Mouse (Mus musculus) heart, embryonic 13.5 days (tissue): ENCODE data around the gene Gm14597. TPM values are rescaled to one million over a fixed set of nuclear protein-coding genes. Genes with fewer than 3 reads are reported as not detected.
A peak's percentile ranks its signal among the peaks of the same experiment; 100 is the strongest.
"Not testable (repeated sequence)": the region's sequence is repeated elsewhere in the genome, so short reads cannot be mapped to it uniquely, and the experiment has no call there.

Source experiments
- ATAC-seq: fragments of 200-750 bp; cut with Nextera tagmentation; 2 replicates; pipeline ENCODE4 v1.8.0; 2017; ENCODE audit warnings: moderate TSS enrichment; ENCODE audit not compliant: insufficient number of reproducible peaks, low FRiP score, low TSS enrichment; ENCODE audit errors: extremely low read depth
- H3K27ac ChIP-seq: fragments of 300-500 bp; sonication (generic); replicated peaks from 2 replicates; pipeline ENCODE4 v1.5.1; 2015; ENCODE audit warnings: moderate library complexity, mild to moderate bottlenecking, inconsistent platforms
- H3K27me3 ChIP-seq: fragments of 300-500 bp; sonication (generic); replicated peaks from 2 replicates; pipeline ENCODE4 v1.6.1; 2015; ENCODE audit warnings: mild to moderate bottlenecking, inconsistent platforms
- H3K36me3 ChIP-seq: fragments of 300-500 bp; sonication (generic); 2 replicates; pipeline ENCODE4 v1.6.1; 2015; ENCODE audit warnings: mild to moderate bottlenecking, inconsistent platforms
- H3K4me1 ChIP-seq: fragments of 300-500 bp; sonication (generic); 2 replicates; pipeline ENCODE4 v1.6.1; 2015; ENCODE audit warnings: inconsistent platforms
- H3K4me2 ChIP-seq: fragments of 300-500 bp; sonication (generic); 2 replicates; pipeline ENCODE4 v1.6.1; 2015; ENCODE audit warnings: inconsistent platforms, mild to moderate bottlenecking, moderate library complexity
- H3K4me3 ChIP-seq: fragments of 300-500 bp; sonication (generic); 2 replicates; pipeline ENCODE4 v1.5.1; 2015; ENCODE audit warnings: moderate library complexity, mild to moderate bottlenecking, inconsistent platforms
- H3K9ac ChIP-seq: fragments of 300-500 bp; sonication (generic); 2 replicates; pipeline ENCODE4 v1.6.1; 2015; ENCODE audit warnings: inconsistent platforms, mild to moderate bottlenecking, moderate library complexity
- H3K9me3 ChIP-seq: fragments of 300-500 bp; sonication (generic); 2 replicates; pipeline ENCODE4 v1.6.1; 2016; ENCODE audit warnings: inconsistent platforms
- WGBS: fragments of 180-500 bp; shearing (Covaris S2); methylation state at CpG from one replicate; pipeline ENCODE4 v1.1.7; 2015; ENCODE audit warnings: mixed read lengths; 5-methylcytosine and 5-hydroxymethylcytosine counted together
- polyA plus RNA-seq: library from polyadenylated mRNA; unstranded; fragments of >200 nt; fragmentation: Nextera tagmentation; extraction: Ambion mirVana; gene quantifications from 2 replicates; pipeline ENCODE4 v1.2.1, GENCODE M21; 2015

The Gm14597 gene
- not detected in 2 replicates for polyA plus RNA-seq

DNA sequence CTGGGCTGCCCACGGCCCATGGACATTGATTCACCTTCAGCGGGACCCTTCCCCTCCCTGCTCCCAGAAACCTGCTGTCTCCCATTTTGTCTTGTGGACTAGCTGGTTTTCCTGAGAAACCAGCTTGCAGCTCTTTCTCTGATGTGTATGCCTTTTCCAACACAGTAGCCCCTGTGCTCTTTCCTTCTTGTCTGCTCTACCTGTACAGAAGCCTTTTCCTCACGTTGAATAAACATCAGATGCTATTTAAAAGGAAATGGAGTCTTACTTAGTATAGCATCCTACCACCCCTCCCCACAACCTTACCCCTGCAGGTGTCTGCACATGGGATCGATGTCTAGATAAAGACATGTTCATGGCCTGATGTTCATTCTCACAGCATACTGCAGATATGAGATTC lies at the start of gene Gm14597:
TSS of gene Gm14597 (minus strand) at position 101 of the 400 bp plus-strand sequence.
- Histone ChIP-seq H3K4me3 (peak within 1 kb of the TSS; percentile 56), H3K9ac (peak within 1 kb of the TSS; percentile 79), H3K27ac (peak within 1 kb of the TSS; percentile 67), H3K4me2 (peak within 1 kb of the TSS; percentile 69)
- not testable (repeated sequence) for H3K27me3 ChIP-seq, H3K36me3 ChIP-seq, H3K9me3 ChIP-seq, ATAC-seq, H3K4me1 ChIP-seq
- WGBS, result 82% methylated on average over 3 of the region's 4 CpGs

GRCm38 (mm10) chrX:53652917-53653316 lies 44.1 kb upstream of the Gm14597 start:
- not testable (repeated sequence) for ATAC-seq, H3K27me3 ChIP-seq, H3K9ac ChIP-seq, H3K27ac ChIP-seq, H3K4me1 ChIP-seq, H3K4me2 ChIP-seq, H3K36me3 ChIP-seq, H3K4me3 ChIP-seq, H3K9me3 ChIP-seq
- WGBS, result 44% methylated on average over 4 of the region's 4 CpGs

DNA sequence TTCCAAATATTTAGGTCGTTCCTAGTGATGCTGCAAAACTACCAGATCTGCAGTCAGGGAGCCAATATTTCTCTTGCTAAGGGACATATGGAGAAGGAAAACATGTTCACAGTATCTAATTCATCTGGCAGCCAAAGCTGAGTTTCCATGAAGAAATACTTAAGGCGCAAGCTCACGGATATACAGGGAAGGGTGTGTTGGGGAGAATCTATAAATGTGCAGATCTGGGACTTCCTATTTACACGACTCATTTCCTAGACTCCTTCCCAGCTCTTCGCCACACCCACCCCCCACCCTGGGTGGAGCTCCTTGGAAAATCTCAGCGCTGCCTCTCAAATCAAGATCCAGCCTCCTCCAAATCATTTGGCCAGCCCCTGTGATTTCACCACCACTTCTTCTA lies 37.1 kb upstream of the Gm14597 start:
- no peak overlapping the region for H3K27ac ChIP-seq
- H3K36me3 ChIP-seq, result no peaks in the 10 kb centered on the region
- H3K9ac ChIP-seq, result no peak overlapping the region
- H3K27me3 ChIP-seq, result no peaks in the 10 kb centered on the region
- H3K9me3 ChIP-seq, result no peaks in the 10 kb centered on the region
- H3K4me1 ChIP-seq, result 0 out of 2 replicates have a peak, but pooled peaks cover 4% of the 10 kb centered on the region
- H3K4me3 ChIP-seq, result no peak overlapping the region
- H3K4me2 ChIP-seq, result no peak overlapping the region
- ATAC-seq, result no peak
- 73% methylated on average over 6 of the region's 6 CpGs for WGBS

DNA sequence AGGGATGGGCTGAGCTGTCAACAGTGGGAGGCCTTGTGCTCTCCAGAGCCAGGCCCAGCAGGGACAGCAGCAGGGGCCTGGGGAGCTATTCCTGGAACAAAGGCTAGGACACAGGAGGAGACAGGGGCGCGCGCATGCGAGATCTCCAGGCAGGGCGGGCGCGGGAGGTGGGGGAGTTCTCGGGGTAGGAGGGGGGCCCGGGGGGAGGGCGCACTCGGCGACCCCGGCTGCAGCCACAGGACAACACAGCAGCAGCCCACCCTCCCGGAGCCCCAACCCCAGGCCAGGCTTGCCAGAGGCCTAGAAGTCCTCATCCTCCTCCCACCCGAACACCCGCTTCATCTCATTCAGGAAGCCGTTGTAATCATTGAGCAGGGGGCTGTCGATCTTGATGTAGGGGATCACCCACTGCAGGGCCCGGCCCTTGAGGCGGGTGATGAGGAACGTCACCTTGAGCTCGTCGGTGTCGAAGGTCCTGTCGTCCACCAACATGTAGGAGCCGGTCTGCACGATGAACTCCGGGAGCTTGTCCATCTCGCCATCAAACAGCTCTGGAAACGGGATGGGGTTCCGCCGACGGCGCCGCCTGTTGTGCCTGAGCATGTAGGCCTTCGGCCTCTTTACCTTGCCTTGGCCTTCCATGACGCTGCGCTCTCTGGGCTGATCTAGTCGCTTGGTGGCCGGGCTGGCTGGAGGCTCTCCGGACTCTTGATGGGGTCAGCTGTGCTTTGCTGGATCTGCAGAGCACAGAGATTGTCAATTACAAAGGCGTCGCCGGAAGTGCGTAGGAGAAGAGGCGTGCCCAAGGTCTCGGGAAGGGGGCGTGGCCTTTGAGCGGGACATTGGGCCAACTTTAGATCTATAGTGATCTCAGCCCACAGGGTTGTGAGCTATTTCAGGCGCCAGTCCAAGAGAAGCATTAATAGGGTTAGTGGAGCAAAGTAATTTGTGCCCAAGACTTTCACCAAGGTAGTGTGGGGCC lies 34.5 kb upstream of the Gm14597 start, which contains the start of gene Rtl8a:
TSS of gene Rtl8a (minus strand) at position 703 of the 982 bp plus-strand sequence.
- Histone ChIP-seq H3K4me3 (peak within 1 kb of the TSS; percentile 43), H3K4me2 (peak within 1 kb of the TSS; percentile 59), H3K27ac (peak within 1 kb of the TSS; percentile 78), H3K9ac (peak within 1 kb of the TSS; percentile 47; the same call in 1 of the 2 replicates)
- not testable (repeated sequence) for H3K9me3 ChIP-seq, H3K27me3 ChIP-seq, H3K36me3 ChIP-seq, H3K4me1 ChIP-seq
- WGBS, result 9% methylated on average over 12 of the region's 50 CpGs
- peak; percentile 79 for ATAC-seq

- peak overlapping the region; percentile 41 for H3K4me3 ChIP-seq
- not testable (repeated sequence) for H3K36me3 ChIP-seq, H3K27ac ChIP-seq, ATAC-seq, H3K27me3 ChIP-seq, H3K9me3 ChIP-seq, H3K4me1 ChIP-seq
- H3K4me2 ChIP-seq, result peak overlapping the region; percentile 59
- peak overlapping the region; percentile 47; the same call in 1 of the 2 replicates for H3K9ac ChIP-seq
- 42% methylated on average over 4 of the region's 4 CpGs for WGBS
Observed at GRCm38 (mm10) chrX:53642604-53642979, 33.8 kb upstream of the Gm14597 start.

DNA sequence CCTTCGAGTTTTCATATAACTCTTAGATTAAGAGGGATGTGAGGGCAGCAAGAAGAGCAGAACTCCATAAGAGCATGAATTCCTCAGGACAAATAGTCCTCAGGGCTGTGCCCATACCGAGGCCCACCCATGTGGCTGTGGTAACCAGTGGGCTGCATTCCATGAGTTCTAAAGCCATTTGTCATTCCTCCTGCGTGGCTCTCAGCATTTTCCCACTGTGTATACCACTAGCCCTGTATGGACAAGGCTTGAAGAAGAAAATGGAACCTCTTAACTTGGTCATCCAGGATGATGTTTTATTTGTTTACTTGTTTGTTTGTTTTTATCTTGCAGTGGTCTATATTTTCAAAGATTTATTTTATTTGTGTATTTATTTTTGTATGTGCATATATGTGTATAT lies 29.3 kb upstream of the Gm14597 start:
- not testable (repeated sequence) for H3K4me1 ChIP-seq, H3K4me3 ChIP-seq, H3K9me3 ChIP-seq, H3K27ac ChIP-seq, H3K4me2 ChIP-seq, H3K9ac ChIP-seq, H3K27me3 ChIP-seq, H3K36me3 ChIP-seq, ATAC-seq
- WGBS, result 55% methylated on average over 3 of the region's 3 CpGs

DNA sequence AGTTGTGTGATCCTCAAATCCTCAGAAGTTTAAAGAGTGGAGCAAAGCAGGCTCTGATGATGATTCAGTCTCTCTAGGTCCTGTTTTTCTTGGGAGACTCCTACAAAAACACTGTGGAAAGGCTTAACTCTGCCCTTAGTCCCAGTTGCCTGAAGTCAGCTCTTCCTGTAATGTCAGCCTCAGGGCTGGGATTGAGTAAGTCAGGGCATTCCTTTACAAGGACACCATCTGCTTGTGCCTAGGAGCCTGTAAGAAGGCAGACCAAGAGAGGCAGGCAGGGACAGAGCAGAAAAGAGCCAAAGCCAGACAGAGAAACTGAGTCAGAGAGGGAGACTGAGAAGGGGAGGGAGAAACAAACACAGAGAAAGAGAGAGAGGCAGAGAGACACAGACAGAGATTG lies 2.6 kb upstream of the Gm14597 start:
- not testable (repeated sequence) for H3K4me2 ChIP-seq, H3K9ac ChIP-seq, H3K4me3 ChIP-seq, H3K27me3 ChIP-seq, H3K27ac ChIP-seq, H3K36me3 ChIP-seq, H3K9me3 ChIP-seq, ATAC-seq, H3K4me1 ChIP-seq

DNA sequence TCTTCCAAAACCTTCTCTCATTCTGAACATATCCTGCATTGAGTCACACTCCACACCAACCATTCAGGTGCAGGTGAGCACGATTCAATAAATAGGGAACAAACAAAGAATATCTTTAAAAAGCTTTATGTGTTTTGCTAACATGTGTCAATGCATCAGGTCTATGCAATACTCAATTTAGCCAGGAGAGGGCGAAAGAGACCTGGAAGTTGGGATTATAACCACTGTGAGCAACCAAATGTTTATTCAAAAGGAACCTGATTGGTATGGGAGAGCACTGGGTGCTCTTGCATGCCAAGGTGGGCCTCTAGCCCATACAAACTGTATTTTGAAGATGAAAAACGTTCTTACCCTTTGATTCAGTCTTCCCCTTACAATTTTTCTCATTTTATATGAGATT lies 1.8 kb upstream of the Gm14597 start:
- Histone ChIP-seq H3K27me3 (no peaks in the 10 kb centered on the region), H3K36me3 (no peaks in the 10 kb centered on the region), H3K9me3 (no peaks in the 10 kb centered on the region), H3K27ac (no peak overlapping the region), H3K9ac (no peak overlapping the region), H3K4me2 (no peak overlapping the region), H3K4me3 (no peak overlapping the region), H3K4me1 (no peaks in the 10 kb centered on the region)
- no peak for ATAC-seq
- WGBS, result 3% methylated on average over 3 of the region's 3 CpGs

DNA sequence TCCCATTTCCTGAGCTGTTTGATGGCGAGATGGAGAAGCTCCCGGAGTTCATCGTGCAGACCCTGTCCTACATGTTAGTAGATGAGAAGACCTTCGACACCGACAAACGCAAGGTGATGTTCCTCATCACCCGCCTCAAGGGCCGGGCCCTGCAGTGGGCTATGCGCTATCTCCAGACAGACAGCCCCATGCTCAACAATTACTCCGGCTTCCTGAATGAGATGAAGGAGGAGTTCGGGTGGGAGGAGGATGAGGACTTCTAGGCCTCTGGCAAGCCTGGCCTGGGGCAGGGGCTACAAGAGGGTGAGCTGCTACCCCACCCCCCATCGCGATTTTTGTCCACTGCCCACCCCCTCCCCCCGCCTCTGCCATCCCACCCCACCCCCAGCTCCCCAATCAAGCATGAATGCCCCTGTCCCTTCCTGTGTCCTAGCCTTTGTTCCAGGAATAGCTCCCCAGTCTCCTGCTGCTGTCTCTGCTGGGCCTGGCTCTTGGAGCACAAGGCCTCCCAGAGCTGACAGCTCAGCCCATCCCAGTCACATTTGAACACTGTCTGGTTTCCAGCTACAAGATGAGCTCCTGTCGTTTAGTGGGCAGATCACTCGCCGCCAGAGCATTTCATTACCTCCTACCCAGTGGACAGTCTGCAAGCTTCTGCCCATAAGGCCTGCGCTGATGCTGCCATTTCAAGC lies 511 bp downstream of the Gm14597 start:
- no peaks in the 10 kb centered on the region for H3K4me1 ChIP-seq
- no peak for ATAC-seq
- peak overlapping the region; percentile 67 for H3K27ac ChIP-seq
- H3K36me3 ChIP-seq, result no peaks in the 10 kb centered on the region
- no peaks in the 10 kb centered on the region for H3K9me3 ChIP-seq
- peak overlapping the region; percentile 69 for H3K4me2 ChIP-seq
- H3K9ac ChIP-seq, result peak overlapping the region; percentile 79
- H3K27me3 ChIP-seq, result no peaks in the 10 kb centered on the region
- peak overlapping the region; percentile 56 for H3K4me3 ChIP-seq
- WGBS, result 16% methylated on average over 15 of the region's 18 CpGs

- Histone ChIP-seq H3K4me2 (peak within 1 kb of the TSS; percentile 69), H3K27me3 (no peaks in the 10 kb centered on the region), H3K9ac (peak within 1 kb of the TSS; percentile 79), H3K4me3 (peak within 1 kb of the TSS; percentile 56), H3K9me3 (no peaks in the 10 kb centered on the region), H3K36me3 (no peaks in the 10 kb centered on the region), H3K27ac (peak within 1 kb of the TSS; percentile 67), H3K4me1 (no peaks in the 10 kb centered on the region)
- ATAC-seq, result peak; percentile 46; the same call in 1 of the 2 replicates
- 22% methylated on average over 20 of the region's 20 CpGs for WGBS
Observed at GRCm38 (mm10) chrX:53607242-53608121, 1.3 kb downstream of the Gm14597 start, which contains the start of gene Rtl8c. TSS of gene Rtl8c (plus strand) at chrX:53608032.

DNA sequence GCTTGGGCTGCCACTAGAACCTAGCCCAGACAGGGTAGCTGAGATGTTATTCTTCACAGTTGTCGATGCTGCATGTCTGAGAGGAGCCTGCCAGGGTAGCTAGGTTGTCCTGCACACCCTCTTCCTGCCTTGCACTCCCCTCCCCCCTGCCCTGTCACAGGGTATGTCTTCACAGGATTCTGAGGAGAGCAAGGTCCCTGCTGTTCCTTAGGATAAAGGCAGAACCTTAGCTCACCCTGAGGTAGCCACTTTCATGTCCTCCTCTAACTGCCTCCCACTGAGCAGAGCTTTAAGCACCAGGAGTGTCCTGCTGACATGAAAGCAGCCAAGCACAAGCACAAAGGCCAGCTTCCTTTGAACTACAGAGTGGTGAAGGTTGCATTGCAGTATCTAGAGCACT lies 2.6 kb downstream of the Gm14597 start:
- not testable (repeated sequence) for H3K27ac ChIP-seq, ATAC-seq, H3K4me1 ChIP-seq, H3K36me3 ChIP-seq, H3K9ac ChIP-seq, H3K4me3 ChIP-seq, H3K9me3 ChIP-seq, H3K27me3 ChIP-seq, H3K4me2 ChIP-seq
- 25% methylated on average over 1 of the region's 1 CpGs for WGBS
